Mouse (Mus musculus) neural tube, embryonic 11.5 days (tissue): ENCODE measurements around the gene Timd4. TPM values are rescaled to one million over a fixed set of nuclear protein-coding genes. Genes with fewer than 3 reads are reported as not detected.

Experiments
- polyA plus RNA-seq: library from polyadenylated mRNA; unstranded; fragments of >200 nt; fragmentation: Nextera tagmentation; extraction: Ambion mirVana; gene quantifications from 2 replicates; pipeline ENCODE4 v1.2.1, GENCODE M21; 2014

Gene Timd4
- polyA plus RNA-seq, 1 experiment from 2014 or later = 0.17 TPM

Other genes with a start within 250 kb of the Timd4 start
- not detected in 2 replicates for gene BC053393, start 239.3 kb upstream of the Timd4 start, polyA plus RNA-seq
- not detected in 2 replicates for gene Dppa1, start 181.5 kb upstream of the Timd4 start, polyA plus RNA-seq
- 0.32 TPM in 1 of 2 replicates, not detected in the other for gene Timd2, start 103.7 kb upstream of the Timd4 start, polyA plus RNA-seq
- not detected in 2 replicates for gene Havcr1, start 75.7 kb upstream of the Timd4 start, polyA plus RNA-seq